In genomic region chr15:3581337-3581736, GRCm38 (mm10) we compare ENCODE assay signal across 8 mouse cellular contexts. TPM values are rescaled to one million over a fixed set of nuclear protein-coding genes. Genes with fewer than 3 reads are reported as not detected.
DNase-seq lines count a peak whose midpoint lies in the region; ATAC-seq lines count a peak whose summit lies in the region.

No protein-coding gene starts in this region.

- no peak overlapping the region for H3K4me2 ChIP-seq in forebrain, embryonic 11.5 days (ENCODE audit: low read depth, low read length, severe bottlenecking)
- H3K4me2 ChIP-seq in embryonic facial prominence, embryonic 12.5 days (replicated peaks), result peak overlapping the region; percentile 76
- peak overlapping the region; percentile 58 for H3K4me2 ChIP-seq in intestine, embryonic 15.5 days (replicated peaks)
- H3K4me2 ChIP-seq in midbrain, embryonic 12.5 days (replicated peaks), result peak overlapping the region; percentile 76

- no peaks in the 10 kb centered on the region for H3K36me3 ChIP-seq in forebrain, embryonic 10.5 days (replicated peaks)
- H3K36me3 ChIP-seq in forebrain, embryonic 11.5 days (ENCODE audit: control insufficient read depth, insufficient read depth, low read length), result no peaks in the 10 kb centered on the region
- no peaks in the 10 kb centered on the region for H3K36me3 ChIP-seq in embryonic facial prominence, embryonic 12.5 days
- no peaks in the 10 kb centered on the region for H3K36me3 ChIP-seq in intestine, embryonic 15.5 days
- H3K36me3 ChIP-seq in midbrain, embryonic 12.5 days, result no peaks in the 10 kb centered on the region

- WGBS in forebrain, embryonic 10.5 days, result 56% methylated on average over 3 of the region's 3 CpGs
- 45% methylated on average over 3 of the region's 3 CpGs for WGBS in forebrain, embryonic 11.5 days
- 35% methylated on average over 3 of the region's 3 CpGs for WGBS in embryonic facial prominence, embryonic 12.5 days
- 3% methylated on average over 3 of the region's 3 CpGs for WGBS in intestine, embryonic 15.5 days
- 51% methylated on average over 3 of the region's 3 CpGs for WGBS in midbrain, embryonic 12.5 days

- H3K9ac ChIP-seq in forebrain, embryonic 11.5 days (ENCODE audit: low read length), result no peak overlapping the region
- no peak overlapping the region for H3K9ac ChIP-seq in embryonic facial prominence, embryonic 12.5 days
- peak overlapping the region; percentile 89 for H3K9ac ChIP-seq in intestine, embryonic 15.5 days
- no peak overlapping the region for H3K9ac ChIP-seq in midbrain, embryonic 12.5 days (replicated peaks)

- no peak for DNase-seq in forebrain, embryonic 10.5 days (ENCODE audit: extremely low spot score, low spot score)
- no peak for DNase-seq in forebrain, embryonic 11.5 days (ENCODE audit: low spot score)
- no peak for DNase-seq in testis, postnatal 14 days (ENCODE audit: low spot score)
- DNase-seq in left cerebral cortex, postnatal 14 days (ENCODE audit: low spot score in 2 of 2), result no peak
- DNase-seq in spleen, adult 12 weeks (ENCODE audit: low spot score), result no peak

- ATAC-seq in forebrain, embryonic 11.5 days (replicated peaks; ENCODE audit: low FRiP score), result no peak
- ATAC-seq in embryonic facial prominence, embryonic 12.5 days (ENCODE audit: insufficient number of reproducible peaks, insufficient read depth, low FRiP score, low TSS enrichment), result no peak
- no peak for ATAC-seq in intestine, embryonic 15.5 days
- no peak for ATAC-seq in midbrain, embryonic 12.5 days (ENCODE audit: low FRiP score, low read depth)

- H3K9me3 ChIP-seq in forebrain, embryonic 10.5 days, result no peaks in the 10 kb centered on the region
- no peaks in the 10 kb centered on the region for H3K9me3 ChIP-seq in forebrain, embryonic 11.5 days (ENCODE audit: control insufficient read depth, low read length)
- no peaks in the 10 kb centered on the region for H3K9me3 ChIP-seq in embryonic facial prominence, embryonic 12.5 days
- H3K9me3 ChIP-seq in intestine, embryonic 15.5 days, result no peaks in the 10 kb centered on the region
- no peaks in the 10 kb centered on the region for H3K9me3 ChIP-seq in midbrain, embryonic 12.5 days

- peak overlapping the region; percentile 72 for H3K4me3 ChIP-seq in forebrain, embryonic 10.5 days
- no peak overlapping the region for H3K4me3 ChIP-seq in forebrain, embryonic 11.5 days (ENCODE audit: low read depth, low read length)
- H3K4me3 ChIP-seq in embryonic facial prominence, embryonic 12.5 days, result peak overlapping the region; percentile 70
- H3K4me3 ChIP-seq in intestine, embryonic 15.5 days (replicated peaks), result peak overlapping the region; percentile 79
- peak overlapping the region; percentile 62 for H3K4me3 ChIP-seq in midbrain, embryonic 12.5 days

- H3K27me3 ChIP-seq in forebrain, embryonic 10.5 days (ENCODE audit: poor library complexity, severe bottlenecking), result no peaks in the 10 kb centered on the region
- H3K27me3 ChIP-seq in forebrain, embryonic 11.5 days (ENCODE audit: control insufficient read depth, insufficient read depth, low read length), result no peaks in the 10 kb centered on the region
- H3K27me3 ChIP-seq in embryonic facial prominence, embryonic 12.5 days, result no peaks in the 10 kb centered on the region
- no peaks in the 10 kb centered on the region for H3K27me3 ChIP-seq in intestine, embryonic 15.5 days (replicated peaks)
- H3K27me3 ChIP-seq in midbrain, embryonic 12.5 days, result no peaks in the 10 kb centered on the region; the same call in 1 of the 2 replicates

- intact Hi-C loops in left cerebral cortex, postnatal 14 days (cut with DNase I), result loop anchor here (10.0 kb wide), 1 partner anchor 377 kb away; no protein-coding TSS in a partner anchor

- H3K4me1 ChIP-seq in forebrain, embryonic 10.5 days, result peaks cover 7% of the 10 kb centered on the region
- H3K4me1 ChIP-seq in forebrain, embryonic 11.5 days (replicated peaks; ENCODE audit: control insufficient read depth, insufficient read depth, low read length), result peaks cover 3% of the 10 kb centered on the region; the same call in 1 of the 2 replicates
- H3K4me1 ChIP-seq in embryonic facial prominence, embryonic 12.5 days, result 0 out of 2 replicates have a peak, but pooled peaks cover 2% of the 10 kb centered on the region
- peaks cover 21% of the 10 kb centered on the region; the same call in 1 of the 2 replicates for H3K4me1 ChIP-seq in intestine, embryonic 15.5 days (replicated peaks)
- 0 out of 2 replicates have a peak, but pooled peaks cover 6% of the 10 kb centered on the region for H3K4me1 ChIP-seq in midbrain, embryonic 12.5 days

- H3K27ac ChIP-seq in forebrain, embryonic 10.5 days, result no peak overlapping the region
- no peak overlapping the region for H3K27ac ChIP-seq in forebrain, embryonic 11.5 days (ENCODE audit: low read depth, low read length)
- H3K27ac ChIP-seq in embryonic facial prominence, embryonic 12.5 days, result peak overlapping the region; percentile 75; the same call in 1 of the 2 replicates
- H3K27ac ChIP-seq in intestine, embryonic 15.5 days, result peak overlapping the region; percentile 99
- H3K27ac ChIP-seq in midbrain, embryonic 12.5 days (replicated peaks), result no peak overlapping the region

RNA-seq across cellular contexts. Expression of gene Ghr, which starts 2.0 kb away (rescaled TPM):
- 5.7 and 6.3 TPM in 2 replicates for polyA plus RNA-seq in forebrain, embryonic 10.5 days (2016; fragmentation: Nextera tagmentation; extraction: Ambion mirVana)
- polyA plus RNA-seq in forebrain, embryonic 11.5 days (2014; fragmentation: Nextera tagmentation; extraction: Ambion mirVana), result 8.1 and 8.9 TPM in 2 replicates
- polyA plus RNA-seq in embryonic facial prominence, embryonic 12.5 days (2016; fragmentation: Nextera tagmentation; extraction: Ambion mirVana), result 43.8 and 44.6 TPM in 2 replicates
- polyA plus RNA-seq in intestine, embryonic 15.5 days (2015; fragmentation: Nextera tagmentation; extraction: Ambion mirVana), result 103 and 111 TPM in 2 replicates
- 14.5 and 18.0 TPM in 2 replicates for polyA plus RNA-seq in midbrain, embryonic 12.5 days (2016; fragmentation: Nextera tagmentation; extraction: Ambion mirVana)
- total RNA-seq in left cerebral cortex, postnatal 14 days (2021), result 10 to 100 TPM; 12.4 to 12.7 TPM

Comparison
In these comparisons a context has a peak if more than half of its experiments do, and no peak if none do; other contexts are left out.
1. H3K27ac ChIP-seq: peak in embryonic facial prominence, embryonic 12.5 days (single experiment) and intestine, embryonic 15.5 days (single experiment); none in forebrain, embryonic 10.5 days (single experiment), forebrain, embryonic 11.5 days (single experiment) and midbrain, embryonic 12.5 days (single experiment).